Comparison of ENCODE assay signal across 8 mouse cellular contexts in the genomic region with DNA sequence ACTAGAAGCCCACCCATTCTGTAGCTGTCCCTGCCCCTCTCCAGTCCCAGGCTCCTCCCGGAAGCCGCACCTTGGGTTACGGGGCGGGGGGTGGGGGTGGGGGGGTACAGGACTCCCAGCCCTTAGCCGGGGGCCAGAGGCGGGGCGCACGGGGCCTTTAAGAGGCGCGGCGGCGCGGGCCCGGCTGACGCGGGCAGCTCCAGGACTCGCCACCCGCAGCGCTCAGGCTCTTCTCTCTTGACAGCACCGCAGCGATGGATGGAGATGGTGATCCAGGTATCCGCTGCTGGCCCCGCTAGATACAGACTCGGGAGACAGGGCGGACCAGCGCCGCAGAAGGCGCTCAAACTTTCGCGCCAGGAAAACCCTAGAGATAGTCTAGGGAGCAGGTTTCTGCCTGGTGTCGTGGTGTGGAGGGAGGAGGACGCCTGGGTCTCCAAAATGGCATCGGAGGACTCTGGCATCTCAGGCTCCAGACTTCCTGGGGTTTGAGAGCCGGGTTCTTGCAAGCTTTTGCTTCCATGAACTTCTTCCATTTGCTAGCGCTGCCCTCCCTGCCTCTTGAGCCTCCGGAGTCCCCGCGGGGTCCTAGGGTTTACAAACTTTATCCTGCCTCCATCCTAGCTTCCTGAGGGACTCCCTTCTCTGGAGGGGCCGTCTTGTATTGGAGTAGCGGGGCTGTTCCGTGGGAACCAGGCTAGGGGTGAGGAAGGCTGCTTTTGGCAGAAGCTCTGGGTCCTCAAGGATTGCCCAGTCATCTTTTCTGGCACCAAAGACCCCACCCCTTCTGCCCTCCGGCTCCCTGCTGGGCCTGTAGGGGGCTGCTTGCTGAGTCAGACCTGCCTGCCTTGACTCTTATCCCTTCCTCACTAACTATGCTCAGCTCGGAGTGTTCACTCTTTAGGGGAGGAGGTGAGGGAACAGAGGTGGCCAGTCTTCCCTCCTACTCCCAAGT. TPM values are rescaled to one million over a fixed set of nuclear protein-coding genes. Genes with fewer than 3 reads are reported as not detected.
A peak's percentile ranks its signal among the peaks of the same experiment; 100 is the strongest.
DNase-seq lines count a peak whose midpoint lies in the region; ATAC-seq and TF ChIP-seq lines count a peak whose summit lies in the region.

A gene (minus strand): TSS at position 47 of the 955 bp plus-strand sequence.
A gene (plus strand): TSS at position 186 of the 955 bp plus-strand sequence.

- peaks cover 26% of the 10 kb centered on the region for H3K27me3 ChIP-seq in forebrain, postnatal 0 days (ENCODE audit: insufficient read depth, low read length)
- peaks cover 44% of the 10 kb centered on the region for H3K27me3 ChIP-seq in midbrain, embryonic 15.5 days (replicated peaks)

- peaks cover 19% of the 10 kb centered on the region for H3K36me3 ChIP-seq in forebrain, postnatal 0 days (ENCODE audit: insufficient read depth)
- peaks cover 13% of the 10 kb centered on the region for H3K36me3 ChIP-seq in midbrain, embryonic 15.5 days (replicated peaks)

- intact Hi-C loops in left cerebral cortex, adult 2 months (cut with DNase I) = no loop called here
- intact Hi-C loops in gastrocnemius, postnatal 14 days (cut with DNase I; ENCODE audit: low total_unique reads) = no loop called here

- TF ChIP-seq CTCF in forebrain, postnatal 0 days (IDR thresholded peaks at IDR 0.05; ENCODE audit: low read depth) = peak; percentile 33; the same call in 1 of the 2 replicates
- TF ChIP-seq CTCF in left cerebral cortex, adult 2 months (IDR thresholded peaks at IDR 0.05) = no peak

- DNase-seq in frontal cortex, adult 2 months (ENCODE audit: extremely low spot score in 1 of 2, low spot score in 1 of 2) = peak in 1 of 2 experiments; percentile 61
- no peak for DNase-seq in frontal cortex, postnatal 25 days (ENCODE audit: low spot score in 2 of 2)
- DNase-seq in thymus, postnatal 4 days = peak; percentile 56
- no peak for DNase-seq in thymus, postnatal 36 days
- DNase-seq in forebrain, postnatal 0 days = peak; percentile 60
- peak; percentile 66 to 70 for DNase-seq in left cerebral cortex, adult 2 months (ENCODE audit: extremely low spot score in 1 of 2, low spot score in 2 of 2)
- DNase-seq in gastrocnemius, postnatal 14 days = no peak

- peak within 1 kb of the TSS; percentile 83 for H3K9ac ChIP-seq in forebrain, postnatal 0 days
- peak within 1 kb of the TSS; percentile 84 for H3K9ac ChIP-seq in midbrain, embryonic 15.5 days

- peak within 1 kb of the TSS; percentile 71 for H3K4me3 ChIP-seq in forebrain, postnatal 0 days (ENCODE audit: low read depth, low read length)
- peak within 1 kb of the TSS; percentile 58 for H3K4me3 ChIP-seq in left cerebral cortex, adult 2 months
- H3K4me3 ChIP-seq in midbrain, embryonic 15.5 days = peak within 1 kb of the TSS; percentile 79

- peak within 1 kb of the TSS; percentile 78 for H3K27ac ChIP-seq in forebrain, postnatal 0 days (ENCODE audit: low read depth, low read length)
- peak within 1 kb of the TSS; percentile 96 for H3K27ac ChIP-seq in left cerebral cortex, adult 2 months
- peak within 1 kb of the TSS; percentile 90 for H3K27ac ChIP-seq in midbrain, embryonic 15.5 days

- 2% methylated on average over 42 of the region's 43 CpGs for WGBS in forebrain, postnatal 0 days
- under 1% methylated on average over 43 of the region's 43 CpGs for WGBS in midbrain, embryonic 15.5 days

- H3K4me2 ChIP-seq in forebrain, postnatal 0 days (ENCODE audit: low read depth) = peak within 1 kb of the TSS; percentile 97
- H3K4me2 ChIP-seq in midbrain, embryonic 15.5 days = peak within 1 kb of the TSS; percentile 94

- peaks cover 17% of the 10 kb centered on the region for H3K4me1 ChIP-seq in forebrain, postnatal 0 days (ENCODE audit: insufficient read depth)
- H3K4me1 ChIP-seq in midbrain, embryonic 15.5 days = peaks cover 47% of the 10 kb centered on the region

- ATAC-seq in forebrain, postnatal 0 days = peak; percentile 52
- ATAC-seq in midbrain, embryonic 15.5 days (replicated peaks) = peak; percentile 77

- H3K9me3 ChIP-seq in forebrain, postnatal 0 days (ENCODE audit: low read length) = no peaks in the 10 kb centered on the region
- no peaks in the 10 kb centered on the region for H3K9me3 ChIP-seq in midbrain, embryonic 15.5 days

RNA-seq across cellular contexts. Expression of the first gene that starts in this region (rescaled TPM):
- polyA plus RNA-seq in frontal cortex, adult 2 months (2012; rRNA removed) = 206 and 213 TPM in 2 replicates
- total RNA-seq in forebrain, postnatal 0 days (2014; rRNA removed) = 126 and 132 TPM in 2 replicates
- polyA plus RNA-seq in forebrain, postnatal 0 days (2015; fragmentation: Nextera tagmentation; extraction: Ambion mirVana) = 73.3 and 81.4 TPM in 2 replicates
- 100 to 1,000 TPM; 140 to 156 TPM for total RNA-seq in left cerebral cortex, adult 2 months (2021)
- 93.3 and 97.6 TPM in 2 replicates for polyA plus RNA-seq in midbrain, embryonic 15.5 days (2015; fragmentation: Nextera tagmentation; extraction: Ambion mirVana)
- 1 to 10 TPM; 1.4 to 3.3 TPM for total RNA-seq in gastrocnemius, postnatal 14 days (2021)

RNA-seq across cellular contexts. Expression of the second gene that starts in this region (rescaled TPM):
- 105 and 116 TPM in 2 replicates for polyA plus RNA-seq in frontal cortex, adult 2 months (2012; rRNA removed)
- 10.2 and 11.9 TPM in 2 replicates for total RNA-seq in forebrain, postnatal 0 days (2014; rRNA removed)
- polyA plus RNA-seq in forebrain, postnatal 0 days (2015; fragmentation: Nextera tagmentation; extraction: Ambion mirVana) = 11.4 and 15.6 TPM in 2 replicates
- 100 to 1,000 TPM; 101 to 107 TPM for total RNA-seq in left cerebral cortex, adult 2 months (2021)
- polyA plus RNA-seq in midbrain, embryonic 15.5 days (2015; fragmentation: Nextera tagmentation; extraction: Ambion mirVana) = 5.9 and 6.2 TPM in 2 replicates
- not detected for total RNA-seq in gastrocnemius, postnatal 14 days (2021)

Comparison
In these comparisons a context has a peak if more than half of its experiments do, and no peak if none do; other contexts are left out.
1. RNA of the first gene that starts in this region (total RNA-seq): 140 to 156 TPM in left cerebral cortex, adult 2 months and 126 to 132 TPM in forebrain, postnatal 0 days; 1.4 to 3.3 TPM in gastrocnemius, postnatal 14 days; every median in the first group is over 10 times any median in the second.
2. RNA of the second gene that starts in this region (total RNA-seq): 101 to 107 TPM in left cerebral cortex, adult 2 months and 10.2 to 11.9 TPM in forebrain, postnatal 0 days; not detected in gastrocnemius, postnatal 14 days; every median in the first group is over 10 times any median in the second.
3. DNase-seq: peak in thymus, postnatal 4 days (single experiment), forebrain, postnatal 0 days (single experiment) and left cerebral cortex, adult 2 months (2 of 2); none in frontal cortex, postnatal 25 days (0 of 2), thymus, postnatal 36 days (0 of 2) and gastrocnemius, postnatal 14 days (single experiment).
4. Peak in every context shown above with its lines, with median percentiles within 50 percentile points of each other: H3K27ac ChIP-seq and H3K4me3 ChIP-seq.